8 mouse cellular contexts compared by ENCODE assay signal in genomic region chr9:107630576-107630975, GRCm38 (mm10). TPM values are rescaled to one million over a fixed set of nuclear protein-coding genes. Genes with fewer than 3 reads are reported as not detected.
A peak's percentile ranks its signal among the peaks of the same experiment; 100 is the strongest.
DNase-seq lines count a peak whose midpoint lies in the region; ATAC-seq lines count a peak whose summit lies in the region.

No protein-coding gene starts in this region.

- ATAC-seq in lung, embryonic 16.5 days (ENCODE audit: low read depth): no peak
- no peak for ATAC-seq in heart, embryonic 14.5 days (ENCODE audit: insufficient number of reproducible peaks, insufficient read depth, low FRiP score, low read depth)
- no peak for ATAC-seq in liver, embryonic 12.5 days

- WGBS in lung, embryonic 16.5 days: 18% methylated on average over 4 of the region's 4 CpGs
- 13% methylated on average over 4 of the region's 4 CpGs for WGBS in heart, embryonic 14.5 days
- WGBS in liver, embryonic 12.5 days (ENCODE audit: insufficient replicate concordance): 64% methylated on average over 4 of the region's 4 CpGs

- H3K9ac ChIP-seq in lung, embryonic 16.5 days (ENCODE audit: low read length): peak overlapping the region; percentile 59
- peak overlapping the region; percentile 41 for H3K9ac ChIP-seq in heart, embryonic 14.5 days (ENCODE audit: low read length)
- peak overlapping the region; percentile 36; the same call in 1 of the 2 replicates for H3K9ac ChIP-seq in liver, embryonic 12.5 days

- peak; percentile 64 for DNase-seq in cerebellum, adult 11-12 months
- DNase-seq in cerebellum, adult 8-10 months: no peak
- DNase-seq in lung, adult 18-20 months: no peak
- DNase-seq in testis, postnatal 10 days (ENCODE audit: low spot score): peak; percentile 69
- DNase-seq in adrenal gland, postnatal 14 days: no peak

- no peaks in the 10 kb centered on the region for H3K27me3 ChIP-seq in lung, embryonic 16.5 days (ENCODE audit: control insufficient read depth, insufficient read depth, low read depth, low read length)
- H3K27me3 ChIP-seq in heart, embryonic 14.5 days (ENCODE audit: control insufficient read depth, insufficient read depth, low read length): no peaks in the 10 kb centered on the region
- no peaks in the 10 kb centered on the region for H3K27me3 ChIP-seq in liver, embryonic 12.5 days (replicated peaks)

- H3K4me1 ChIP-seq in lung, embryonic 16.5 days (replicated peaks; ENCODE audit: control insufficient read depth, insufficient read depth, low read length): peaks cover 69% of the 10 kb centered on the region
- peaks cover 60 to 71% of the 10 kb centered on the region in 2 experiments for H3K4me1 ChIP-seq in heart, embryonic 14.5 days (ENCODE audit: control insufficient read depth in 2 of 2, insufficient read depth in 2 of 2, low read length in 2 of 2)
- peaks cover 93% of the 10 kb centered on the region for H3K4me1 ChIP-seq in liver, embryonic 12.5 days

- peak overlapping the region; percentile 13; the same call in 1 of the 2 replicates for H3K4me3 ChIP-seq in lung, embryonic 16.5 days (ENCODE audit: low read length)
- no peak overlapping the region for H3K4me3 ChIP-seq in heart, embryonic 14.5 days (ENCODE audit: control insufficient read depth in 1 of 2, insufficient read depth in 1 of 2, low read depth in 1 of 2, low read length in 2 of 2)
- H3K4me3 ChIP-seq in liver, embryonic 12.5 days: no peak overlapping the region

- H3K27ac ChIP-seq in lung, embryonic 16.5 days (ENCODE audit: low read length): peak overlapping the region; percentile 90
- peak overlapping the region; percentile 25 to 96 for H3K27ac ChIP-seq in heart, embryonic 14.5 days (replicated peaks in 1 of 2; ENCODE audit: control insufficient read depth in 1 of 2, insufficient read depth in 1 of 2, low read depth in 2 of 2, low read length in 2 of 2)
- peak overlapping the region; percentile 91 for H3K27ac ChIP-seq in liver, embryonic 12.5 days

- 0 out of 2 replicates have a peak, but pooled peaks cover 4% of the 10 kb centered on the region for H3K36me3 ChIP-seq in lung, embryonic 16.5 days (ENCODE audit: control insufficient read depth, insufficient read depth, low read length)
- H3K36me3 ChIP-seq in heart, embryonic 14.5 days (ENCODE audit: control insufficient read depth, insufficient read depth, low read length): peaks cover 45% of the 10 kb centered on the region
- peaks cover 46% of the 10 kb centered on the region for H3K36me3 ChIP-seq in liver, embryonic 12.5 days

- peak overlapping the region; percentile 43 for H3K4me2 ChIP-seq in lung, embryonic 16.5 days (ENCODE audit: low read depth, low read length)
- H3K4me2 ChIP-seq in heart, embryonic 14.5 days (ENCODE audit: low read length): peak overlapping the region; percentile 50
- peak overlapping the region; percentile 47 for H3K4me2 ChIP-seq in liver, embryonic 12.5 days

- no peaks in the 10 kb centered on the region for H3K9me3 ChIP-seq in lung, embryonic 16.5 days (ENCODE audit: control insufficient read depth, low read length)
- no peaks in the 10 kb centered on the region for H3K9me3 ChIP-seq in heart, embryonic 14.5 days (ENCODE audit: control insufficient read depth, low read length)
- H3K9me3 ChIP-seq in liver, embryonic 12.5 days (replicated peaks): no peaks in the 10 kb centered on the region

RNA-seq across cellular contexts. Expression of gene Gnai2, which starts 4.6 kb away (rescaled TPM):
- polyA plus RNA-seq in lung, embryonic 16.5 days (2015; fragmentation: Nextera tagmentation; extraction: Ambion mirVana): 457 and 458 TPM in 2 replicates
- polyA plus RNA-seq in heart, embryonic 14.5 days (2014; fragmentation: Nextera tagmentation; extraction: Ambion mirVana): 379 and 410 TPM in 2 replicates
- polyA plus RNA-seq in liver, embryonic 12.5 days (2016; fragmentation: Nextera tagmentation; extraction: Ambion mirVana): 206 and 210 TPM in 2 replicates
- total RNA-seq in adrenal gland, postnatal 14 days (2021): 249 and 284 TPM in 2 replicates

RNA-seq across cellular contexts. Expression of gene Sema3b, which starts 21.5 kb away (rescaled TPM):
- 11.8 and 12.5 TPM in 2 replicates for polyA plus RNA-seq in lung, embryonic 16.5 days (2015; fragmentation: Nextera tagmentation; extraction: Ambion mirVana)
- polyA plus RNA-seq in heart, embryonic 14.5 days (2014; fragmentation: Nextera tagmentation; extraction: Ambion mirVana): 6.5 and 7.2 TPM in 2 replicates
- polyA plus RNA-seq in liver, embryonic 12.5 days (2016; fragmentation: Nextera tagmentation; extraction: Ambion mirVana): 0.35 and 0.52 TPM in 2 replicates
- total RNA-seq in adrenal gland, postnatal 14 days (2021): 8.3 and 8.7 TPM in 2 replicates

RNA-seq across cellular contexts. Expression of gene Slc38a3, which starts 38.8 kb away (rescaled TPM):
- polyA plus RNA-seq in lung, embryonic 16.5 days (2015; fragmentation: Nextera tagmentation; extraction: Ambion mirVana): 4.5 and 5.4 TPM in 2 replicates
- polyA plus RNA-seq in heart, embryonic 14.5 days (2014; fragmentation: Nextera tagmentation; extraction: Ambion mirVana): 2.7 TPM in 2 replicates
- polyA plus RNA-seq in liver, embryonic 12.5 days (2016; fragmentation: Nextera tagmentation; extraction: Ambion mirVana): 2.8 and 3.3 TPM in 2 replicates
- 4.9 and 85.2 TPM in 2 replicates for total RNA-seq in adrenal gland, postnatal 14 days (2021)

RNA-seq across cellular contexts. Expression of gene Ifrd2, which starts 43.1 kb away (rescaled TPM):
- 44.1 and 51.9 TPM in 2 replicates for polyA plus RNA-seq in lung, embryonic 16.5 days (2015; fragmentation: Nextera tagmentation; extraction: Ambion mirVana)
- polyA plus RNA-seq in heart, embryonic 14.5 days (2014; fragmentation: Nextera tagmentation; extraction: Ambion mirVana): 44.6 and 45.7 TPM in 2 replicates
- 171 TPM in 2 replicates for polyA plus RNA-seq in liver, embryonic 12.5 days (2016; fragmentation: Nextera tagmentation; extraction: Ambion mirVana)
- 42.1 and 43.1 TPM in 2 replicates for total RNA-seq in adrenal gland, postnatal 14 days (2021)

RNA-seq across cellular contexts. Expression of gene Gnat1, which starts 48.9 kb away (rescaled TPM):
- 0.65 and 1.2 TPM in 2 replicates for polyA plus RNA-seq in lung, embryonic 16.5 days (2015; fragmentation: Nextera tagmentation; extraction: Ambion mirVana)
- 0.63 and 1.7 TPM in 2 replicates for polyA plus RNA-seq in heart, embryonic 14.5 days (2014; fragmentation: Nextera tagmentation; extraction: Ambion mirVana)
- polyA plus RNA-seq in liver, embryonic 12.5 days (2016; fragmentation: Nextera tagmentation; extraction: Ambion mirVana): 1.9 and 2.4 TPM in 2 replicates
- total RNA-seq in adrenal gland, postnatal 14 days (2021): 0.34 and 0.41 TPM in 2 replicates

Comparison
In these comparisons a context has a peak if more than half of its experiments do, and no peak if none do; other contexts are left out.
1. DNase-seq: peak in cerebellum, adult 11-12 months (single experiment) and testis, postnatal 10 days (single experiment); none in cerebellum, adult 8-10 months (single experiment), lung, adult 18-20 months (0 of 2) and adrenal gland, postnatal 14 days (single experiment).
2. Peak in every context shown above with its lines, with median percentiles within 50 percentile points of each other: H3K27ac ChIP-seq, H3K4me2 ChIP-seq and H3K9ac ChIP-seq.